Mouse (Mus musculus) common myeloid progenitor, adult 5-6 weeks (primary cell): ENCODE results near the gene Pms2. TPM values are rescaled to one million over a fixed set of nuclear protein-coding genes. Genes with fewer than 3 reads are reported as not detected.
A peak's percentile ranks its signal among the peaks of the same experiment; 100 is the strongest.

Experiments
- ATAC-seq: replicated peaks from 2 replicates; pipeline ENCODE4 v1.8.0; 2016; ENCODE audit warnings: low read depth, mild to moderate bottlenecking, moderate TSS enrichment, inconsistent platforms; ENCODE audit not compliant: poor library complexity, severe bottlenecking
- total RNA-seq: library from RNA; stranded (forward); fragments of 200-1000, 187-1606 nt; gene quantifications from 2 replicates; pipeline ENCODE4 v1.2.3, GENCODE M21; 2017

The Pms2 gene
- 30.0 and 38.9 TPM in 2 replicates for total RNA-seq

GRCm38 (mm10) chr5:143909417-143910400 is at the start of gene Pms2, which contains the start of gene Aimp2:
Pms2 (plus strand) TSS chr5:143909964.
Aimp2 (minus strand) TSS chr5:143909847.
- ATAC-seq = peak; percentile 98

- ATAC-seq = no peak
These were observed 38.1 kb upstream of the Pms2 start for GRCm38 (mm10) chr5:143871547-143872169.

GRCm38 (mm10) chr5:143874571-143874970 is 35.2 kb upstream of the Pms2 start:
- no peak for ATAC-seq

- no peak for ATAC-seq
These were observed 24.5 kb upstream of the Pms2 start for GRCm38 (mm10) chr5:143885274-143885673.

- no peak for ATAC-seq
These were observed 19.0 kb upstream of the Pms2 start for GRCm38 (mm10) chr5:143890741-143891140.

- ATAC-seq = no peak
These were observed 17.4 kb upstream of the Pms2 start for GRCm38 (mm10) chr5:143892255-143892886.

GRCm38 (mm10) chr5:143893396-143893795 is 16.4 kb upstream of the Pms2 start:
- peak; percentile 98 for ATAC-seq

GRCm38 (mm10) chr5:143897635-143898330 is 12.0 kb upstream of the Pms2 start, which contains the start of gene Ankrd61:
Ankrd61 (minus strand) TSS chr5:143897685.
- no peak for ATAC-seq

GRCm38 (mm10) chr5:143902111-143902510 is 7.7 kb upstream of the Pms2 start:
- no peak for ATAC-seq

GRCm38 (mm10) chr5:143903813-143904212 is 6.0 kb upstream of the Pms2 start:
- no peak for ATAC-seq

GRCm38 (mm10) chr5:143906429-143906828 is 3.3 kb upstream of the Pms2 start:
- no peak for ATAC-seq

- ATAC-seq = no peak
These were observed 838 bp upstream of the Pms2 start for GRCm38 (mm10) chr5:143908926-143909325.

GRCm38 (mm10) chr5:143916221-143916620 is 6.5 kb downstream of the Pms2 start:
- no peak for ATAC-seq

GRCm38 (mm10) chr5:143917418-143917817 is 7.7 kb downstream of the Pms2 start:
- ATAC-seq = peak; percentile 90

GRCm38 (mm10) chr5:143918120-143918519 is 8.4 kb downstream of the Pms2 start:
- ATAC-seq = no peak

- ATAC-seq = peak; percentile 25; the same call in 1 of the 2 replicates
These were observed 15.2 kb downstream of the Pms2 start for GRCm38 (mm10) chr5:143924781-143925452.

- ATAC-seq = no peak
These were observed 18.1 kb downstream of the Pms2 start, which contains the start of gene Gm42421 for GRCm38 (mm10) chr5:143927875-143928274. Gm42421 (plus strand) TSS chr5:143928175.

- no peak for ATAC-seq
These were observed 19.5 kb downstream of the Pms2 start for GRCm38 (mm10) chr5:143929291-143929690.

GRCm38 (mm10) chr5:143930656-143931055 is 20.9 kb downstream of the Pms2 start:
- no peak for ATAC-seq
